Mouse (Mus musculus) spleen, adult 2 months (tissue): ENCODE data around the gene Acss1.

Source experiments
- CTCF ChIP-seq: fragments of 200-500 bp; IDR thresholded peaks from 2 replicates; pipeline ENCODE4 v1.5.1; 2011; ENCODE audit warnings: mild to moderate bottlenecking, inconsistent platforms; ENCODE audit not compliant: insufficient read depth, insufficient read length, insufficient replicate concordance; ENCODE audit errors: extremely low read depth
- POLR2A ChIP-seq: fragments of 200-500 bp; IDR thresholded peaks from 2 replicates; pipeline ENCODE4 v1.6.1; 2011; ENCODE audit warnings: low read depth, low read length, inconsistent platforms

GRCm38 (mm10) chr2:150654814-150655213 lies 13.5 kb downstream of the Acss1 start:
- TF ChIP-seq POLR2A (no peak), CTCF (no peak)
